Mouse (Mus musculus): ENCODE data around the gene Ift57. TPM values are rescaled to one million over a fixed set of nuclear protein-coding genes. Genes with fewer than 3 reads are reported as not detected.

Ift57 gene
- total and polyA plus RNA-seq, 2 experiments from 2014 or later: 11.8 to 19.2 TPM

GRCm38 (mm10) chr16:49710188-49710587 is 11.2 kb downstream of the Ift57 start:
- H3K4me3 ChIP-seq (ENCODE audit: low read depth, low read length): no peak overlapping the region
- no peak for ATAC-seq (ENCODE audit: insufficient read depth, low read depth)

GRCm38 (mm10) chr16:49713302-49713701 is 14.3 kb downstream of the Ift57 start:
- Histone ChIP-seq H3K36me3 (replicated peaks; ENCODE audit: control insufficient read depth, insufficient read depth, low read length) (peaks cover 6% of the 10 kb centered on the region; the same call in 1 of the 2 replicates), H3K27ac (ENCODE audit: low read depth) (no peak overlapping the region), H3K4me3 (ENCODE audit: low read depth, low read length) (no peak overlapping the region), H3K9me3 (replicated peaks; ENCODE audit: control insufficient read depth, low read length) (no peaks in the 10 kb centered on the region), H3K4me2 (ENCODE audit: low read depth, low read length) (no peak overlapping the region), H3K9ac (replicated peaks; ENCODE audit: low read depth, low read length) (no peak overlapping the region), H3K4me1 (ENCODE audit: control insufficient read depth, insufficient read depth) (no peaks in the 10 kb centered on the region), H3K27me3 (ENCODE audit: control insufficient read depth, insufficient read depth, low read length) (no peaks in the 10 kb centered on the region)
- ATAC-seq (ENCODE audit: insufficient read depth, low read depth): no peak
- WGBS: 81% methylated on average over 3 of the region's 3 CpGs
- no peak for DNase-seq (ENCODE audit: low spot score)
- TF ChIP-seq CTCF (IDR thresholded peaks at IDR 0.05; ENCODE audit: low read depth): no peak
- no peak for TF ChIP-seq EP300 (IDR thresholded peaks at IDR 0.05; ENCODE audit: low read depth)

More at GRCm38 (mm10) chr16:49710188-49710587, 11.2 kb downstream of the Ift57 start:
- Histone ChIP-seq H3K27ac (ENCODE audit: low read depth) (no peak overlapping the region), H3K4me1 (ENCODE audit: control insufficient read depth, insufficient read depth) (no peaks in the 10 kb centered on the region), H3K9ac (replicated peaks; ENCODE audit: low read depth, low read length) (no peak overlapping the region), H3K36me3 (replicated peaks; ENCODE audit: control insufficient read depth, insufficient read depth, low read length) (peaks cover 6% of the 10 kb centered on the region; the same call in 1 of the 2 replicates), H3K4me2 (ENCODE audit: low read depth, low read length) (no peak overlapping the region), H3K9me3 (replicated peaks; ENCODE audit: control insufficient read depth, low read length) (no peaks in the 10 kb centered on the region), H3K27me3 (ENCODE audit: control insufficient read depth, insufficient read depth, low read length) (no peaks in the 10 kb centered on the region)
- TF ChIP-seq CTCF (IDR thresholded peaks at IDR 0.05; ENCODE audit: low read depth): no peak
- no peak for DNase-seq (ENCODE audit: low spot score)
- 81% methylated on average over 3 of the region's 3 CpGs for WGBS

GRCm38 (mm10) chr16:49720671-49721070 is 21.6 kb downstream of the Ift57 start:
- ATAC-seq (ENCODE audit: insufficient read depth, low read depth): no peak

GRCm38 (mm10) chr16:49721678-49722077 is 22.6 kb downstream of the Ift57 start:
- no peak overlapping the region for H3K9ac ChIP-seq (replicated peaks; ENCODE audit: low read depth, low read length)
- H3K27ac ChIP-seq (ENCODE audit: low read depth): no peak overlapping the region
- H3K36me3 ChIP-seq (replicated peaks; ENCODE audit: control insufficient read depth, insufficient read depth, low read length): no peaks in the 10 kb centered on the region
- H3K4me1 ChIP-seq (ENCODE audit: control insufficient read depth, insufficient read depth): no peaks in the 10 kb centered on the region
- H3K4me3 ChIP-seq (ENCODE audit: low read depth, low read length): no peak overlapping the region
- H3K4me2 ChIP-seq (ENCODE audit: low read depth, low read length): no peak overlapping the region
- no peak for TF ChIP-seq CTCF (IDR thresholded peaks at IDR 0.05; ENCODE audit: low read depth)
- TF ChIP-seq EP300 (IDR thresholded peaks at IDR 0.05; ENCODE audit: low read depth): no peak
- no peak for DNase-seq (ENCODE audit: low spot score)
- no peaks in the 10 kb centered on the region for H3K27me3 ChIP-seq (ENCODE audit: control insufficient read depth, insufficient read depth, low read length)
- 62% methylated on average over 5 of the region's 5 CpGs for WGBS
- no peaks in the 10 kb centered on the region for H3K9me3 ChIP-seq (replicated peaks; ENCODE audit: control insufficient read depth, low read length)
- no peak for ATAC-seq (ENCODE audit: insufficient read depth, low read depth)

More at GRCm38 (mm10) chr16:49720671-49721070, 21.6 kb downstream of the Ift57 start:
- WGBS: 92% methylated on average over 2 of the region's 2 CpGs
- no peaks in the 10 kb centered on the region for H3K27me3 ChIP-seq (ENCODE audit: control insufficient read depth, insufficient read depth, low read length)
- H3K27ac ChIP-seq (ENCODE audit: low read depth): no peak overlapping the region
- no peaks in the 10 kb centered on the region for H3K9me3 ChIP-seq (replicated peaks; ENCODE audit: control insufficient read depth, low read length)
- TF ChIP-seq CTCF (IDR thresholded peaks at IDR 0.05; ENCODE audit: low read depth): no peak
- TF ChIP-seq EP300 (IDR thresholded peaks at IDR 0.05; ENCODE audit: low read depth): no peak
- no peak overlapping the region for H3K4me3 ChIP-seq (ENCODE audit: low read depth, low read length)
- no peak for DNase-seq (ENCODE audit: low spot score)
- no peaks in the 10 kb centered on the region for H3K36me3 ChIP-seq (replicated peaks; ENCODE audit: control insufficient read depth, insufficient read depth, low read length)
- H3K4me1 ChIP-seq (ENCODE audit: control insufficient read depth, insufficient read depth): no peaks in the 10 kb centered on the region
- no peak overlapping the region for H3K4me2 ChIP-seq (ENCODE audit: low read depth, low read length)
- H3K9ac ChIP-seq (replicated peaks; ENCODE audit: low read depth, low read length): no peak overlapping the region

GRCm38 (mm10) chr16:49723222-49723621 is 24.2 kb downstream of the Ift57 start:
- TF ChIP-seq EP300 (IDR thresholded peaks at IDR 0.05; ENCODE audit: low read depth) (no peak), CTCF (IDR thresholded peaks at IDR 0.05; ENCODE audit: low read depth) (no peak)
- no peak for ATAC-seq (ENCODE audit: insufficient read depth, low read depth)
- no peak overlapping the region for H3K4me3 ChIP-seq (ENCODE audit: low read depth, low read length)
- no peaks in the 10 kb centered on the region for H3K9me3 ChIP-seq (replicated peaks; ENCODE audit: control insufficient read depth, low read length)
- DNase-seq (ENCODE audit: low spot score): no peak
- H3K27me3 ChIP-seq (ENCODE audit: control insufficient read depth, insufficient read depth, low read length): no peaks in the 10 kb centered on the region
- no peak overlapping the region for H3K4me2 ChIP-seq (ENCODE audit: low read depth, low read length)
- no peaks in the 10 kb centered on the region for H3K36me3 ChIP-seq (replicated peaks; ENCODE audit: control insufficient read depth, insufficient read depth, low read length)
- H3K27ac ChIP-seq (ENCODE audit: low read depth): no peak overlapping the region
- no peak overlapping the region for H3K9ac ChIP-seq (replicated peaks; ENCODE audit: low read depth, low read length)
- no peaks in the 10 kb centered on the region for H3K4me1 ChIP-seq (ENCODE audit: control insufficient read depth, insufficient read depth)
- 60% methylated on average over 4 of the region's 4 CpGs for WGBS

GRCm38 (mm10) chr16:49724232-49724631 is 25.2 kb downstream of the Ift57 start:
- ATAC-seq (ENCODE audit: insufficient read depth, low read depth) (no peak), DNase-seq (ENCODE audit: low spot score) (no peak)
- Histone ChIP-seq H3K27ac (ENCODE audit: low read depth) (no peak overlapping the region), H3K4me1 (ENCODE audit: control insufficient read depth, insufficient read depth) (no peaks in the 10 kb centered on the region), H3K9me3 (replicated peaks; ENCODE audit: control insufficient read depth, low read length) (no peaks in the 10 kb centered on the region), H3K36me3 (replicated peaks; ENCODE audit: control insufficient read depth, insufficient read depth, low read length) (no peaks in the 10 kb centered on the region), H3K9ac (replicated peaks; ENCODE audit: low read depth, low read length) (no peak overlapping the region), H3K27me3 (ENCODE audit: control insufficient read depth, insufficient read depth, low read length) (no peaks in the 10 kb centered on the region), H3K4me2 (ENCODE audit: low read depth, low read length) (no peak overlapping the region), H3K4me3 (ENCODE audit: low read depth, low read length) (no peak overlapping the region)
- no peak for TF ChIP-seq CTCF (IDR thresholded peaks at IDR 0.05; ENCODE audit: low read depth)
- no peak for TF ChIP-seq EP300 (IDR thresholded peaks at IDR 0.05; ENCODE audit: low read depth)
- WGBS: 75% methylated on average over 5 of the region's 5 CpGs

Data from heart, postnatal 0 days (tissue).